Mouse (Mus musculus): Measurements from ENCODE around the gene Acsf2. TPM values are rescaled to one million over a fixed set of nuclear protein-coding genes. Genes with fewer than 3 reads are reported as not detected.

Gene Acsf2
- total RNA-seq, 2 experiments from 2014 or later = 13.6 to 16.6 TPM

Other genes starting within 250 kb of the Acsf2 start
- 1 to 10 TPM; 2.0 to 2.9 TPM for gene Abcc3, start 208.9 kb downstream of the Acsf2 start, total RNA-seq (2021)
- gene Cacna1g, start 127.7 kb downstream of the Acsf2 start, total RNA-seq (2021) = 10 to 100 TPM; 83.4 to 92.5 TPM
- gene Spata20, start 115.7 kb downstream of the Acsf2 start, total RNA-seq (2021) = under 1 TPM; 0.27 to 0.69 TPM
- gene Epn3, start 101.9 kb downstream of the Acsf2 start, total RNA-seq (2021) = under 1 TPM; 0.73 to 0.92 TPM
- 1 to 10 TPM; 2.9 to 5.3 TPM for gene Mycbpap, start 80.1 kb downstream of the Acsf2 start, total RNA-seq (2021)
- 10 to 100 TPM; 12.9 to 14.1 TPM for gene Rsad1, start 52.6 kb downstream of the Acsf2 start, total RNA-seq (2021)
- gene Chad, start 36.8 kb downstream of the Acsf2 start, total RNA-seq (2021) = under 1 TPM in 1 of 2 experiments, not detected in 1; 0.21 TPM
- gene Lrrc59, start 27.9 kb upstream of the Acsf2 start, total RNA-seq (2021) = 10 to 100 TPM; 84.2 to 90.4 TPM
- gene Mrpl27, start 51.9 kb upstream of the Acsf2 start, total RNA-seq (2021) = 10 to 100 TPM; 72.1 to 74.6 TPM
- gene Eme1, start 52.1 kb upstream of the Acsf2 start, total RNA-seq (2021) = under 1 TPM in 1 of 2 experiments, not detected in 1; 0.32 TPM
- 10 to 100 TPM; 21.8 to 23.7 TPM for gene Xylt2, start 75.6 kb upstream of the Acsf2 start, total RNA-seq (2021)
- not detected for gene Gm11541, start 102.6 kb upstream of the Acsf2 start, total RNA-seq (2021)
- under 1 TPM in 1 of 2 experiments, not detected in 1; 0.46 TPM for gene Cdc34b, start 139.9 kb upstream of the Acsf2 start, total RNA-seq (2021)
- not detected for gene Tmem92, start 180.8 kb upstream of the Acsf2 start, total RNA-seq (2021)